Mouse (Mus musculus) 3134 (cell line): ENCODE measurements around the gene Wdr4.

Experiments
- DNase-seq: peaks from one replicate; pipeline ENCODE4 v3.0.0-alpha.2; 2011; ENCODE audit warnings: low spot score; ENCODE audit not compliant: insufficient read length; ENCODE audit errors: extremely low read depth

Wdr4 gene

DNA sequence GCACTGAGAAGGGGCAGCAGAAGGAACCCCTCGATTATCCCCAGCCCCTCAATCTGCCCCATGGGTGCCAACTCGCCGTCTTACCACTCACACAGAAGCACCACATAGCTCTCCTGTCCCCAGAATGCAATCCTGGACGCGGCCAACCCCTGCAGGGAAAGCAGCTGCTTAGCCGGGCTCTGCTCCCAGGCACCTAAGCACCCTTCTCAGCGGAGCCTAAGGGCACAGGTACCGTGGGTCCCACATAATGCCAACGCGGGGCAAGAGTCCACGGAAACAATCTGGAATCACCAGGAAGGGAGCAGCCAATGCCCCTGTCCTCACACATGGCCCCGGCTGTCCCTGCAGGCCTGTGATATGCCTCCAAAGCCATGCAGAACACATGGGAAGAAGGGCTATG lies 20.1 kb downstream of the Wdr4 start:
- DNase-seq, result no peak

DNA sequence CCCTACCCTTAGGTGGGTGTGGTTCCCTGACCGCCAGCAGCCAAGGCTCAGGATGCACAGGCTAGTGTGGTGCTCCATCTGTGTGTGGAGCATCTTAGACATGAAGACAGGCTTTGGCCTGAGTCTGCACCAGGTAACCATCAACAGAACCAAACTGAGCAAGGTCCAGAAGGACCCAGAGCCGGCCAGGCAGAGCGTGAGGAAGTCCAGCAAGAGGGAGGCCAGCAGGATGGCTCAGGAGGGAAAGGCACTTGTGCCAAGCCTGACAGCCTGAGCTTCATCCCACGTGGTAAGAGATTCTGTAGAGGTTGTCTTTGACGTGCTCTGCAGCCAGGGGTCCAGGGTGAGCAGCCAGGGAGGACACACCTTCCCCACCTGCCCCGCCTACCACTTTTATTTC lies 22.1 kb downstream of the Wdr4 start:
- no peak for DNase-seq

GRCm38 (mm10) chr17:31494989-31495388 lies 24.8 kb downstream of the Wdr4 start:
- no peak for DNase-seq

- no peak for DNase-seq
These were observed 27.4 kb downstream of the Wdr4 start for GRCm38 (mm10) chr17:31492416-31492815.

DNA sequence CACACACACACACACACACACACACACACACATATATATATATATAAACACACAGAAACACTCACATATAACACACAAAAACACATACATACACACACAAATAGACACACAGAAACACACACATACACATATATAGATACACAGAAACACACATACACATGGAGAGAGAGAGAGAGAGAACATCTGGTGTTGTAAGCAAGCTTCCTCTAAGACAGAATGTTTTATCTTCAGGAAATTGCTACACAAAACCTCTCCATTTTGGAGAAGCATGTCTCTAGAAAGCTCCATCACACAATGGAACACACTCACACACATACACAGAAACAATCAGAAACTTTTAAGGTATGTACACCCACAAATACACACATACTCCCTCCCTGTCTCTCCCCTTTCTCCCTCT lies 28.4 kb downstream of the Wdr4 start:
- DNase-seq, result no peak

DNA sequence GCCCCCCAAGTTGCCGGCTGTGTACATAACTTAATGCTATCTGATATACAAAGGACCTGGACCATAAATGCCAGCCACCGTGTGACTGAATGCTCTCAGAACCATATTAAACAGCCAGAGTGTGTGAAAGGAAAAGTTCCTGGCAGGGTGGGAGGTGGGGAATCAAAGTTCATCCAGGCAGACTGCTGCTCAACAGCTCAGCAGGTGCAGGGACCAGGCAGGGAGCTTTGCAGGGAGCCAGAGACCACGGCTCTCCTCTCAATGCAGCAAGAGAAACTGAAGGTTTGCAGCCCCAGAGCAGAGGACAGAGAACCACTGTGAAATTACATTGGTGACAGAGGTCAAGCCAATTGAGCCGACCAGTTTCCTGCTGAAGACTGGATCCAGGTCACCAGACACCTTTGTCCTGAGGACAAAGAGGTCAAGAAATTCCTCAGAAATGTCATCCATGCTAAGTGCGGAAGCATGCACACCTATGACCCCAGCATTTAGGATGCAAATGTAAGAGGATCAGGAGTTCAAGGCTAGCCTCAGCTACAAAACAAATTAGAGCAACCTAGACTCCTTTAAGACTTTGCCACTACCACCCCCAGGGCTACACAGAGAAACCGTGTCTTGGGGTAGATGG lies 32.2 kb downstream of the Wdr4 start:
- no peak for DNase-seq

DNA sequence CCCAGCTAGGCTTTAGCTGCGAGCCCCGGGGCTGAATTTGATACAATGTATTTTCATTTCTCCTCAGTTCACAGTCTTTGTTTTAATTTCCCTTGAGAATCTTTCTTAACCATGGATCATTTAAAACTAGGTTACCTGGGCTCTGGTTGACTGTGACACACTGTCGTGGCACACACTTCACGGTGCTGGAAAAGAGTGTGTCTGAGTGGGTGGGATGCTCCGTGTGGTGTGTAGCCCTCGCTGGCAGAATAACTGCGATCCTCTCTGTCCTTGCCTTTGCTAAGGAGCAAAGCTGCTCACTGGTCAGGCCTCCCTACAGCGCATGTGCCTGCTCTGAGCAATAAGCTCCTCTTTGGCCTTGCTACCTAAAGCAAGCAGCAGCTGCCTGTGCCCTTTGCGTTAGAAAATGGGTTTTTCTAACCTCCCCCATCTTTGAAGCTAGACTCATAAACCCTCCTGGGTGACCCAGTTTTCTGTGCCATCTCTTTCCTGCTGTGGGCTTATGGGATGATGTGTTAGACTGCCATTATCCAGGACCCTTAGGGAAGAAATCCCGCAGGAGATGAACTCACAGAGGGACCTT lies 33.1 kb downstream of the Wdr4 start:
- DNase-seq, result no peak

GRCm38 (mm10) chr17:31479108-31479844 lies 40.5 kb downstream of the Wdr4 start:
- DNase-seq, result no peak

- DNase-seq, result no peak
These were observed 41.2 kb downstream of the Wdr4 start for GRCm38 (mm10) chr17:31478606-31479005.

GRCm38 (mm10) chr17:31474388-31474787 lies 45.4 kb downstream of the Wdr4 start:
- no peak for DNase-seq

DNA sequence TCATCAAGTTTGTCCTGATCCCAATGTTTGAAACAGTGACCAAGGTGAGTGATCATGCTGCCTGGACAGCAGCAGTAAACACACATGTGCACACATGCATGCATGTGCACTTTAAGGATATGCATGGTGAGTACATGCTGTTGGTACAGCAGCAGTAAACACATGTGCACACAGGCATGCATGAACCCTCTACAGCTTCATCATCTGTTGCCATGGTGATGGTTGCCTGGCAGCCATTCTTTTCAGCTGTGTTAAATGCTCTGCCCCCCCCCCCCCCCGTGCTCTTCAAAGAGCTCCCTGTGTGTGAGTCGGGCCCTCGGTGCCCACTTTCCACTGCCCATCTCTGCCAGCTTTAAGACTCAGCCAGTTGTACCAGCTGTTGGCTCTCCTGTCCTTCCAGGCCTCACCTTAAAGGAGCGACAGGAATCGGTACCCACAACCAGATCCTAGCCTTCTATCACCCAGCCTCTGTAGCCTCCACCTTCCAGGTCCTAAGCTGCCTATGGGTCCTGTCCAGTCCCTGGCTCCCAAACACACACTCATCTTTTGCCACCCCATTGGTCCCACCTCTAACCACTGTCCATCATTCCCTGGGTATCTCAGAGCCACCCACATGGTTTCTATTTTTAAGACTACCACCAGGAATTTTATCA lies 48.9 kb downstream of the Wdr4 start:
- DNase-seq, result no peak

- no peak for DNase-seq
These were observed 51.3 kb downstream of the Wdr4 start for GRCm38 (mm10) chr17:31468496-31468895.

GRCm38 (mm10) chr17:31466854-31467253 lies 52.9 kb downstream of the Wdr4 start:
- DNase-seq, result no peak

DNA sequence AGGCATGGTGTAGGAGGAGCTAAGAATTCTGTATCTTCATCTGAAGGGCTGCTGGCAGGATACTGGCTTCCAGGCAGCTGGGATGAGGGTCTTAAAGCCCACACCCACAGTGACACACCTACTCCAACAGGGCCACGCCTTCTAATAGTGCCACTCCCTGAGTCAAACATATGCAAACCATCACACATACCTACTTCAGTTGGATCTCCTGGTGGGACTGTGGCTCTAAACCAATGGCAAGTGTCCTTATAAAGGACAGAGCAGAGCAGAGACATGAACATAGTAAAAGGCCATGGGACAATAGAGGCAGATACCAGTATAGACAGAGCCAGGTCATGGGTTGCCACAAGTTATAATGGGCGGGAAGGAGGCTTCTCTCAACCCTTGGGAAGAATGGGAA lies 57.3 kb downstream of the Wdr4 start:
- no peak for DNase-seq

GRCm38 (mm10) chr17:31460416-31460815 lies 59.4 kb downstream of the Wdr4 start:
- DNase-seq, result no peak

GRCm38 (mm10) chr17:31456723-31457567 lies 62.8 kb downstream of the Wdr4 start:
- DNase-seq, result peak; percentile 41

- DNase-seq, result no peak
These were observed 65.7 kb downstream of the Wdr4 start for GRCm38 (mm10) chr17:31454056-31454455.

DNA sequence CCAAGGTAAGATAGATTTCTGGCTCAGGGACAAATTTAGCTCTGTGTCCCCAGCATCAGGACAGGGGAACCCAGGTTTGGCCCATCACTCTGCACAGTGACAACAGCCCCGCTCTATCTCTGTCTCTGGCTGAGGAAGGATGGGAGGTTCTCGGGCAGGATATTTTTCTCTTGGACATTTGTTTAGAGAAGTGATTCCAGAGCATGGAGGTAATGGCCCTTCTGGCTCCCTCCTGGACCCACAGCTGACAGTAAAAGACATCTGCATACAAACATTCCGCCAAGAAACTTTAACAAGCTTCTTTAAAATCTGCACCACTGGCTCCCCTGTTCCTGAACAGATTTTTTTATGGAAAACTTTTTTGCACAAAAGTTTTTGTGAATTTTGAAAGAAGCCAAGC lies 66.3 kb downstream of the Wdr4 start:
- no peak for DNase-seq

- no peak for DNase-seq
These were observed 67.0 kb downstream of the Wdr4 start for GRCm38 (mm10) chr17:31452816-31453215.

DNA sequence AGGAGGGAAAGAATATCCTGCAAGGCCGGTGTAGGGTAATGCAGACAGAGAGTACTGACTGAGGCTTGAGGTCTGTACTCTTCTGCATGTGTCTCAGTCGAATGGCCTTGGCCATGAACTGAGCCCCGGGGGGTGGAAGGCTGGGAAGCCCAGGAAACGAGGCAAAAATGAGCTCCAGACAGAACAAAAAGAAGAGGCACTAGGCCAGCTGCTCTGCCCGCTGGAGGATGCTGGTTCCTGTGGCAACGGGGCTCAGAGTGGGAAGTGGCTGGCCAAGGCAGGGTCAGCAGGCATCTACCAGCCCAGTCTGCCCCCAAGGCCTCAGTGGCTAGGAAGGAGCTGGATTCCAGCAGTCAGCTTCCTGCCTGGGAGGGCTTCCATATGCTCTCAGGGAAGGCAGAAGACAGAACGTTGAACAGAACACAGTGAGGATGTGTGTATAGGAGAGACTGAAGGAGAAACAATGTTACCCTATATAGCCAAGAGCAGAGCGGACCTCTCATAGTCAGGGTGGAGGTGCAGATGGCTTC lies 68.5 kb downstream of the Wdr4 start:
- no peak for DNase-seq
